Mouse (Mus musculus) Patski (cell line): ENCODE results near the gene Myo15b. TPM values are rescaled to one million over a fixed set of nuclear protein-coding genes. Genes with fewer than 3 reads are reported as not detected.

Experiments
- ATAC-seq: fragments of 100-300 bp; one replicate; pipeline ENCODE4 v1.8.0; 2021
- CTCF ChIA-PET: fragments of 350-600 bp; sonication (Branson Sonifier 250); formaldehyde crosslinking; loops from one replicate; lab custom pipeline; 2022; ENCODE audit warnings: inconsistent platforms; lab: Charles Lee
- POLR2A ChIA-PET: fragments of 350-600 bp; sonication (Branson Sonifier 250); formaldehyde crosslinking; loops from one replicate; lab custom pipeline; 2022; ENCODE audit warnings: antibody characterized with exemption, inconsistent platforms; lab: Charles Lee
- DNase-seq: peaks from one replicate; pipeline ENCODE4 v3.0.0-alpha.2; 2011; ENCODE audit warnings: low read depth, low spot score
- H3K27me3 ChIP-seq: fragments of 371-371 bp; one replicate; pipeline ENCODE4 v1.5.1; 2021
- CTCF ChIP-seq: fragments of 100-300 bp; IDR thresholded peaks from one replicate; pipeline ENCODE4 v1.5.1; 2021
- in situ Hi-C: fragments of 300-500 bp; cut with MboI; formaldehyde crosslinking; loops from 3 replicates; pipeline ENCODE4 v1.11.1; 2018; ENCODE audit warnings: low pct_unique_long_range_greater_than_20kb, mixed read lengths
- polyA plus RNA-seq: library from polyadenylated mRNA; unstranded; gene quantifications from one replicate; pipeline ENCODE4 v1.2.3, GENCODE M21; 2021

Gene Myo15b
- polyA plus RNA-seq, 1 experiment from 2014 or later: 1.4 TPM

DNA sequence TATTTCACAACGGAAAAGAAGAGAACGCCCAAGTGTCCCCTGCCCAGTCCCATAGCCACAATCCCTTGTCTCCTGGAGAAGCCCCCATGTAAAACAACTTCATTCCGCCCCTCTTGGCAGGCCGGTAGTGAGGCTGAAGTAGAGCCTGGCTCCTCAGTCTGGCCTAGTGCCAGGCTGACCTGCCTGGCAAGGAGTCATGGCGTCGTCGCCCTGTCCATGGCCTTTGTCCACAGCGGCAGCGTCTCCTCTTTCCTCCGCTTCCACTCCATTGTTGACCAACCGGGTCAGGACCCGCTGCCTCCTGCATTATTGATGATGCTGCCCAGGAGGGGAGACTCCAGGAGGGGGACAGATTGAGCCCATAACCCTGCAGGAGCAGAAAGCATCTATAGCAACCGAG, 270 bp upstream of the Myo15b start:
- no peaks in the 10 kb centered on the region for H3K27me3 ChIP-seq
- ChIA-PET POLR2A (no interaction called here), CTCF (no interaction called here)
- ATAC-seq (no peak), DNase-seq (no peak)
- no peak for TF ChIP-seq CTCF
- in situ Hi-C loops: loop anchor here (5.0 kb wide), 2 partner anchors 36 to 141 kb away; partner anchors contain the start of gene Llgl2

DNA sequence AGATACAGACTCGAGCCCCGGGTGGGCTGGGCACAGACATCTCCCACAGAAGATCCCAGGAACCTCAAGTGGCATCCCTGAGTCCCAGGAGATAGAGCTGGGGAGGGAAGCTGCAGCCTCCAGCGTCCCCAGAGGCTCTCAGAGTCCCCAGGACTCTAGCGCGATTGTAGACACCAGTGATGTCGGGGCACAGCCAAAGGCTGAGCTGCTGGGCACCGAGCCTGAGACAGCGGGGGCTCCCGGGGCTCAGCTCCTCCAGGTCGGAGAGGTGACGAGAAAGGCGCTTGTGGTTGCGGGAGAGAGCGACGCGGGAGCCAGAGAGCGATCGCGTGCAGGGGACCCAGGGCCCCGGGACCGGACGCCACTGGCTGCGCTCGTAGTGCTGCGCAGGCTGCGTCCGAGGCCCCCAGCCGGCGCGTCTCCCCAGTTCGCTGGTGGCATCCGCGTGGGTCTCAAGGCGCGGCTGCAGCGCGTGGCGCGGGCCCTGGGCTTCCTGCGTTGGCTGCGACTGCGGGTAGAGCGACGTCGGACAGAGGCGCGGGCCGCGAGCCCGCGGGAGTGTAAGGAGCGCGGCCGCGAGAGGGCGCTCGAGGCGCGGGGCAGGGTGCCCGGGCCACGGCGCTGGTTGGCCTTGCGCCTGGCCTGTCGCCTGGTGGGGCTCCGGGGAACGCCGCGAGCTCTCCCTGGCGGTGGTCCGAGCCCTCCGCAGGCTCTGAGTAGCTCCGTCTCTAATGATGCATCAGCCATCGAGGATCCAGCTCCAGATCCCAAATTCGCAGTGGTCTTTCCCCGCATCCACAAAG, 1.1 kb downstream of the Myo15b start:
- in situ Hi-C loops: loop anchor here (5.0 kb wide), 2 partner anchors 37 to 142 kb away; partner anchors contain the start of gene Llgl2
- no peak for TF ChIP-seq CTCF
- ATAC-seq (peak; percentile 45), DNase-seq (no peak)
- CTCF ChIA-PET: interaction anchor here (0.7 to 1.6 kb wide), 7 partner anchors 11 to 42 kb away, joined by 3 to 7 read pairs (median 4); no protein-coding TSS in a partner anchor
- POLR2A ChIA-PET: interaction anchor here (1.2 to 1.8 kb wide), 2 partner anchors 38 to 44 kb away, joined by 3 to 6 read pairs; partner anchors contain the start of gene Tsen54
- no peaks in the 10 kb centered on the region for H3K27me3 ChIP-seq

DNA sequence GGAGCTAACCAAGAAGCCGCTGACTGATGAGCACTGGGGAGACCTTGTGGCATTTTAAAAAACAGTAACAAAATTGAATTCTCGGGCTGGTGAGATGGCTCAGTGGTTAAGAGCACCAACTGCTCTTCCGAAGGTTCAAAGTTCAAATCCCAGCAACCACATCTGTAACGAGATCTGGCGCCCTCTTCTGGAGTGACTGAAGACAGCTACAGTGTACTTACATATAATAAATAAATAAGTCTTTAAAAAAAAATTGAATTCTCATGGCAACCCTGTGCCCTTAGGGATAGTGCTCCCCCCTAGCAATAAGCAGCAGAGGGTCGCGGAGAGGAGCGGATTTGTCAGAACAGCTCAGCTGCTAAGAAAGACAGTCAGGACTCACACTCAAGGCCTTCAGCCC, 5.7 kb downstream of the Myo15b start:
- in situ Hi-C loops: loop anchor here (10.0 kb wide), 1 partner anchor 119 kb away; no protein-coding TSS in a partner anchor
- CTCF ChIA-PET: interaction anchor here (1.2 kb wide), 1 partner anchor 12 kb away, joined by 3 read pairs; no protein-coding TSS in a partner anchor
- DNase-seq: no peak
- no peak for TF ChIP-seq CTCF
- POLR2A ChIA-PET: no interaction called here
- ATAC-seq: no peak
- H3K27me3 ChIP-seq: no peaks in the 10 kb centered on the region

DNA sequence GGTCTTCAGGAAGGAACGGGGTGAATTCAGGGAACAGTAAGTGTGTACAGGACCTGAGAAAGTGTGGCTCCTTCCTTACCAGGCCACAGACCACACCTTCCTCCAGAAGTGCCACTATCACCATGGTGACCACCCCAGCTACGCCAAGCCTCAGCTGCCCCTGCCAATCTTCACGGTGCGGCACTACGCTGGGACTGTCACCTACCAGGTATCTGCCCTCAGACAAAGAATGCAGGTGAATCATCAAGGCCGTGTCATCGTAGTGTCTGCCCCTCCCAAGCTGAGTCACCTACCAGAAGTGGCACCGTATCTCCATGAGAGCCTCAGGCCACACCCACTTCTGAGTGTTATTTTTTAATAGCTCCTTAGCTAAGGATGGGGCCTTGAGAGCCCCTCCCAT, 11.2 kb downstream of the Myo15b start:
- no peak for TF ChIP-seq CTCF
- CTCF ChIA-PET: interaction anchor here (0.9 to 1.6 kb wide), 3 partner anchors 8 to 12 kb away, joined by 3 to 4 read pairs (median 3); no protein-coding TSS in a partner anchor
- in situ Hi-C loops: loop anchor here (10.0 kb wide), 1 partner anchor 125 kb away; no protein-coding TSS in a partner anchor
- POLR2A ChIA-PET: no interaction called here
- no peaks in the 10 kb centered on the region for H3K27me3 ChIP-seq
- ATAC-seq (no peak), DNase-seq (no peak)

DNA sequence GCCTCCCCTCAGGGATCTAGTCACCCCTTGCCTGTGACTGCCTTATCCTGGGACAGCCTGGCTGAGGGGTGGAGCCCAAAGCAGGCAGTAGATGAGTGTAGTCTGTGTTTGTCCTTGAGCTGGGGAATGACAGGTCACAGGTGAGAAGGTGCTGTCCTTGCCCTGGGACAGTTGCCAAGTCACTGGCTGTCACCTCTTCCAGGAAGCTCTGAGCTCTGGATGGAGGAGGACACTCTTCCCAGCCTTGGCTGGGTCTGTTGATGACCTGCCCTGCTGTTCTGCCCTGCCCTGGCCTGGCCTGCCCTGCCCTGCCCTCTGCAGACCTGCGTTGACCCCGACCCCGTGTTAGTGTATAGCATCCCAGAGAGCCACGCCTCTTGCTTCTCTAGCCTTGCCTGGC, 14.2 kb downstream of the Myo15b start:
- ATAC-seq (peak; percentile 10), DNase-seq (no peak)
- in situ Hi-C loops: loop anchor here (10.0 kb wide), 1 partner anchor 228 kb away; no protein-coding TSS in a partner anchor
- POLR2A ChIA-PET: interaction anchor here (1.3 kb wide), 1 partner anchor 30 kb away, joined by 3 read pairs; no protein-coding TSS in a partner anchor
- H3K27me3 ChIP-seq: no peaks in the 10 kb centered on the region
- CTCF ChIA-PET: interaction anchor here (2.6 kb wide), 1 partner anchor 8 kb away, joined by 12 read pairs; no protein-coding TSS in a partner anchor
- TF ChIP-seq CTCF: no peak

DNA sequence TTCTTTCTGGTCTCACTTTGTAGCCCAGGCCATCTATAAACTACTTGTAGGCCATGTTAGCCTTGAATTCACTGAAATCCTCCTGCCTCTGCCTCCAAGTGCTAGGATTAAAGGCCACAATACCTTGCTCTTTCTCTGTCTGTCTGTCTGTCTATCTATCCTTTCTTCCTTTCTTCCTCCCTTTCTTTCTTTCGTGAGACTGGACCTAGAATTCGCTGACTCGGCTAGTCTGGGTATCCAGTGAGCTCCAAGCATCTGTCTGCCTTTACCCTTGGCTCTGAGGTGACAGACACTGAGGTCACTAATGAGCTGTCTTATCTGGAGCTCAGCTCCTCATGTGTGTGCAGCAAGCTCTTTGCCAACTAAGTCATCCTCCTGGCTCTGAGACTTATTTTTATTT, 17.7 kb downstream of the Myo15b start:
- no peaks in the 10 kb centered on the region for H3K27me3 ChIP-seq
- ATAC-seq (no peak), DNase-seq (no peak)
- CTCF ChIA-PET: interaction anchor here (0.8 to 1.0 kb wide), 2 partner anchors 12 to 18 kb away, joined by 3 read pairs; no protein-coding TSS in a partner anchor
- in situ Hi-C loops: loop anchor here (10.0 kb wide), 1 partner anchor 231 kb away; no protein-coding TSS in a partner anchor
- no peak for TF ChIP-seq CTCF
- POLR2A ChIA-PET: no interaction called here

DNA sequence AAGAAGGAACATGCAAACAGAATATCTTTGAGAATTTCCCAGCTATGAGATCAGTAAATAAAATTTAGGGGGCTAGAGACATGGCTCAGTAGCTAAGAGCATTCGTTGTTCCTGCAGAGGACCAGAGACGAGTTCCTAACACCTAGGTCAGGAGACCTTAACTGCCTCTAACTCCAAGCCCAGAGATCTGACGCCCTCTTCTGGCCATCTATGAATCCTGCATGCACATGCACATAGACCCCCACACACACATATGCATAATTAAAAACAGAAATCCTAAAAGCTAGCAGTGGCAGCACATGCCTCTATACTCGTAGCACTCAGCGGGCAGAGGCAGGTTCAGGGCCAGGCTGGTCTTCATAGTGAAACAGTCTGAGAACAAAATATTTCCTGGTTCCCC, 18.2 kb downstream of the Myo15b start:
- ATAC-seq: no peak
- DNase-seq: no peak
- in situ Hi-C loops: loop anchor here (10.0 kb wide), 1 partner anchor 232 kb away; no protein-coding TSS in a partner anchor
- POLR2A ChIA-PET: no interaction called here
- no peaks in the 10 kb centered on the region for H3K27me3 ChIP-seq
- CTCF ChIA-PET: interaction anchor here (0.8 kb wide), 2 partner anchors 18 to 67 kb away, joined by 3 to 4 read pairs; no protein-coding TSS in a partner anchor
- TF ChIP-seq CTCF: no peak

DNA sequence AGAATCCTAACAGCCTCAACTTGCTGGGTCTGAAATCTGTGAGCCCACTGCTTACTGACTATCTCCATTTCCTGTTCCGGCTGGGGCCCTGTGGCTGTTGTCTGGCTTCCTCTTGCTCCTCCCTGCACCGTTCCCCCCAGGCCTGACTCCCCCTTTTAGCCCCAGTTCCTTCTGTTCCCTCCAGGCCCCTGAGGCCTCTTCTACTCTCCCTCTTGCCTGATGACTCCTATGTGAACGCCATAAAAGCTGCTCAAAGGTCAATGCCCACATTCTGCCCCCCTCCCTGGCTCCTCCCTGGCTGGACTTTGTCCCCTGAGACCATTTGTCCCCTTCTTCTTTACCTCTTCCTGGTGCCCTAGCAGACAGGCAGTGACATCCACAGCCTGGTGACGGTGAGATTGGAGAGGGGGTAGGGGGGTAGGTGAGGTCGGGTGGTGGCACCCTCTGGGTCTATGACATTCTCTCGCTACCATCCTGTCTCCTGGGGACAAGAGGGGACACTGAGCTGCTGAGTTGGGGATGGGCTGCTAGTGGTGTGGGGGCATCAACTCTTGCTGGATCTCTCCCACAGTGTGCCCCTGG, 19.1 kb downstream of the Myo15b start:
- ATAC-seq: no peak
- POLR2A ChIA-PET: no interaction called here
- TF ChIP-seq CTCF: no peak
- CTCF ChIA-PET: interaction anchor here (0.8 kb wide), 1 partner anchor 68 kb away, joined by 4 read pairs; no protein-coding TSS in a partner anchor
- no peak for DNase-seq
- no peaks in the 10 kb centered on the region for H3K27me3 ChIP-seq
- in situ Hi-C loops: loop anchor here (10.0 kb wide), 1 partner anchor 232 kb away; no protein-coding TSS in a partner anchor

DNA sequence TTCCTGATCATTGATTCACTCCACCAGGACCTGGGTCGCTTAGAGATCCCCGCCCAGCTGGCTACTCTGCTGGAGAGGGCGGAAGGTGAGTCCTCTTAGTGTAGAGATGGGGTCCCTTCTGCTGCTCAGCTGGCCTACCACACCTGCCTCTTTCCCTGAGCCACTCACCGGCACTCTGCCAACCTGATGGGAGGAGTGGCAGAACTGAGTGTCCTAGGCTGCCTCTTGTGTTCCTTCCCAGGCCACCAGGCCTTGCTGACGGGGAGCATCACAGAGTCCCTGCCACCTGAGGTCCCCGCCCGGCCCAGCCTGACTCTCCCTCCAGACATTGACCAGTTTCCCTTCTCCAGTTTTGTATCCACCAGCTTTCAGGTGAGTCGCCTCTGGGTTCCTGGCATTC, 19.9 kb downstream of the Myo15b start:
- no peaks in the 10 kb centered on the region for H3K27me3 ChIP-seq
- no peak for DNase-seq
- POLR2A ChIA-PET: no interaction called here
- ATAC-seq: no peak
- in situ Hi-C loops: loop anchor here (10.0 kb wide), 1 partner anchor 233 kb away; no protein-coding TSS in a partner anchor
- CTCF ChIA-PET: no interaction called here
- TF ChIP-seq CTCF: no peak

DNA sequence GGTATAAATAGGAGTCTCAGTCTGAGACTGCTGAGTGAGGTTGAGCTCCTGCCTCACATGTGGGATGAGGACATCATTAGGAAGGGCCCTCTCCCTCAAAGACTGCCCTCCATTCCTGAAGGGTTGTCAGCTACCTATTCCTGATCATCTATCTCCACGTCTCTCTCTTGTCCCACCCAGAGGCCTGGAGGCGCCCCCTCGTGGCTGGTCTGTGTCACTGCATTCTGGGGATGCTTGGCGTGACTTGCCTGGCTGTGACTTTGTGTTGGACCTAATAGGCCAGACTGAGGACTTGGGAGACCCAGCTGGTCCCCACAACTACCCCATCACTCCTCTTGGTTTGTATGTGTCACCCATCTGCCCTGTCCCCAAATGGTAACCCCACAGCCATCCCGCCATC, 22.8 kb downstream of the Myo15b start:
- no peak for TF ChIP-seq CTCF
- no peak for ATAC-seq
- DNase-seq: no peak
- no peaks in the 10 kb centered on the region for H3K27me3 ChIP-seq
- ChIA-PET POLR2A (interaction anchor here (0.7 kb wide), 1 partner anchor 19 kb away, joined by 3 read pairs; no protein-coding TSS in a partner anchor), CTCF (interaction anchor here (0.9 to 2.4 kb wide), 11 partner anchors 9 to 159 kb away, joined by 3 to 12 read pairs (median 4); partner anchors contain the start of genes Caskin2, Smim5 and Tsen54)
- in situ Hi-C loops: no loop called here
